16 mouse cellular contexts compared by ENCODE assay signal in the genomic region with DNA sequence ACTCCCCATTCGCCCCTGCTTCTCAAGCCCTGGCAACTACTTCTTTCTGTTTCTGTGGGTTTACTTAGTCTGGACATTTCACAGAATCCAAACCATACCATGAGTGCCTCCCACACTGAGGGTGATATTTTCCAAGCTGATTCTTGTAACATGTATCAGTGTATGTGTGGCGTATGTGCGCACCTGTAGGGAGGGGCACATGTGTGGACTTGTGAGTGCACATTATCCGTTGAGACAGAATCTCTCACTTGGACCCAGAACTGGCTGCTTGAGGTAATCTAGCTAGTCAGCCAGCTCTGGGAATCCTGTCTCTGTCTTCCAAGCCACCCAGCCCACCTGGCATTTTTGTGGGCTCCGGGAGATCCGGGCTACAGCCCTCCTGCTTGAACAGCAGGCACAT. TPM values are rescaled to one million over a fixed set of nuclear protein-coding genes. Genes with fewer than 3 reads are reported as not detected.
DNase-seq lines count a peak whose midpoint lies in the region; ATAC-seq and TF ChIP-seq lines count a peak whose summit lies in the region.
"Had no signal": no experiment of that assay in that cellular context is flagged by ENCODE, and none has a peak within 500 bp of the region (broad histone marks: within the 10 kb centered on the region; RNA-seq: fewer than 3 reads in every experiment).

No protein-coding gene starts in this region.

- no peak for TF ChIP-seq RAD21 in MEL (IDR thresholded peaks at IDR 0.05; ENCODE audit: low read depth, low read length)

- no peaks in the 10 kb centered on the region for H3K36me3 ChIP-seq in forebrain, embryonic 13.5 days (ENCODE audit: poor library complexity, severe bottlenecking)
- H3K36me3 ChIP-seq in forebrain, embryonic 12.5 days (replicated peaks): no peaks in the 10 kb centered on the region
- peaks cover 0 to 24% of the 10 kb centered on the region in 2 experiments; a peak in 2 of 4 replicates for H3K36me3 ChIP-seq in MEL (ENCODE audit: control insufficient read depth in 1 of 2, insufficient read depth in 2 of 2, low read length in 2 of 2)
- no peaks in the 10 kb centered on the region for H3K36me3 ChIP-seq in stomach, embryonic 14.5 days (ENCODE audit: control insufficient read depth, insufficient read depth, low read length)
- H3K36me3 ChIP-seq: limb, embryonic 12.5 days had no signal

- peaks cover 67% of the 10 kb centered on the region for H3K4me1 ChIP-seq in forebrain, embryonic 13.5 days
- peaks cover 51% of the 10 kb centered on the region for H3K4me1 ChIP-seq in forebrain, embryonic 12.5 days
- peaks cover 21 to 24% of the 10 kb centered on the region in 2 experiments for H3K4me1 ChIP-seq in MEL (ENCODE audit: control insufficient read depth in 1 of 2, insufficient read depth in 2 of 2, low read length in 2 of 2)
- H3K4me1 ChIP-seq in stomach, embryonic 14.5 days (ENCODE audit: control insufficient read depth, insufficient read depth, low read length): peaks cover 42% of the 10 kb centered on the region

- DNase-seq in left cerebral cortex, adult 2 months (ENCODE audit: extremely low spot score in 1 of 2, low spot score in 2 of 2): no peak
- DNase-seq in left cerebral cortex, adult 8-10 months (ENCODE audit: low spot score in 2 of 2): no peak
- peak; percentile 66 for DNase-seq in MEL (ENCODE audit: low read depth, low spot score)
- no peak for DNase-seq in spleen, adult 12 weeks (ENCODE audit: low spot score)
- DNase-seq: B cell, adult 2 months; cerebellum, adult 11 months; gastrocnemius, postnatal 10 days; lung, adult 18-20 months; thymus, postnatal 25 days had no signal

- ATAC-seq in forebrain, embryonic 13.5 days: no peak
- no peak for ATAC-seq in forebrain, embryonic 12.5 days (ENCODE audit: low FRiP score)
- no peak for ATAC-seq in stomach, embryonic 14.5 days (ENCODE audit: insufficient number of reproducible peaks, insufficient read depth, low FRiP score, low read depth)
- ATAC-seq: activated CD4-positive, CD25-positive, alpha-beta regulatory T cell, adult 4 months had no signal

- 81% methylated on average over 6 of the region's 6 CpGs for WGBS in forebrain, embryonic 13.5 days
- WGBS in forebrain, embryonic 12.5 days: 88% methylated on average over 6 of the region's 6 CpGs
- WGBS in stomach, embryonic 14.5 days: 75% methylated on average over 6 of the region's 6 CpGs

- H3K9me3 ChIP-seq in forebrain, embryonic 13.5 days (replicated peaks): no peaks in the 10 kb centered on the region
- no peaks in the 10 kb centered on the region for H3K9me3 ChIP-seq in forebrain, embryonic 12.5 days
- H3K9me3 ChIP-seq in MEL (replicated peaks; ENCODE audit: insufficient read depth, low read length): no peaks in the 10 kb centered on the region
- H3K9me3 ChIP-seq in stomach, embryonic 14.5 days (ENCODE audit: control insufficient read depth, low read depth, low read length): no peaks in the 10 kb centered on the region
- H3K9me3 ChIP-seq: limb, embryonic 12.5 days had no signal

- TF ChIP-seq POLR2A in MEL (IDR thresholded peaks at IDR 0.05; ENCODE audit: control insufficient read depth in 1 of 2, insufficient read depth in 1 of 2, low read depth in 1 of 2, low read length in 2 of 2, poor library complexity in 1 of 2): no peak

- no peak overlapping the region for H3K9ac ChIP-seq in forebrain, embryonic 13.5 days
- no peak overlapping the region for H3K9ac ChIP-seq in forebrain, embryonic 12.5 days
- H3K9ac ChIP-seq in MEL (ENCODE audit: control insufficient read depth, low read depth, low read length, poor library complexity, severe bottlenecking): peak overlapping the region; percentile 79
- H3K9ac ChIP-seq in stomach, embryonic 14.5 days (replicated peaks; ENCODE audit: low read depth, low read length): no peak overlapping the region
- H3K9ac ChIP-seq: limb, embryonic 12.5 days had no signal

- TF ChIP-seq CTCF in left cerebral cortex, adult 2 months (IDR thresholded peaks at IDR 0.05): no peak
- no peak for TF ChIP-seq CTCF in MEL (IDR thresholded peaks at IDR 0.05 in 2 of 3, conservative IDR thresholded peaks at IDR 0.05 in 1 of 3; ENCODE audit: control insufficient read depth in 1 of 3, insufficient read depth in 1 of 3, low read depth in 2 of 3, low read length in 3 of 3, poor library complexity in 1 of 3, severe bottlenecking in 1 of 3)

- peaks cover 9% of the 10 kb centered on the region; the same call in 1 of the 2 replicates for H3K27me3 ChIP-seq in forebrain, embryonic 13.5 days
- H3K27me3 ChIP-seq in forebrain, embryonic 12.5 days: peaks cover 18% of the 10 kb centered on the region
- no peaks in the 10 kb centered on the region for H3K27me3 ChIP-seq in MEL (ENCODE audit: control insufficient read depth in 1 of 2, insufficient read depth in 2 of 2, low read length in 2 of 2)
- no peaks in the 10 kb centered on the region for H3K27me3 ChIP-seq in stomach, embryonic 14.5 days (ENCODE audit: control insufficient read depth, insufficient read depth, low read length)
- H3K27me3 ChIP-seq: limb, embryonic 12.5 days had no signal

- no peak overlapping the region for H3K4me3 ChIP-seq in forebrain, embryonic 13.5 days
- no peak overlapping the region for H3K4me3 ChIP-seq in forebrain, embryonic 12.5 days (replicated peaks)
- no peak overlapping the region for H3K4me3 ChIP-seq in left cerebral cortex, adult 2 months
- peak overlapping the region; percentile 73 to 97 for H3K4me3 ChIP-seq in MEL (ENCODE audit: control insufficient read depth in 1 of 2, insufficient read depth in 1 of 2, low read depth in 2 of 2, low read length in 2 of 2)
- H3K4me3 ChIP-seq in stomach, embryonic 14.5 days (ENCODE audit: low read depth, low read length): no peak overlapping the region
- H3K4me3 ChIP-seq: limb, embryonic 12.5 days; myocyte had no signal

- H3K4me2 ChIP-seq in forebrain, embryonic 13.5 days: no peak overlapping the region
- no peak overlapping the region for H3K4me2 ChIP-seq in forebrain, embryonic 12.5 days
- H3K4me2 ChIP-seq in stomach, embryonic 14.5 days (replicated peaks; ENCODE audit: low read depth, low read length): no peak overlapping the region; the same call in 1 of the 2 replicates
- H3K4me2 ChIP-seq: limb, embryonic 12.5 days had no signal

- intact Hi-C loops in left cerebral cortex, adult 2 months (cut with DNase I): loop anchor here (5.0 kb wide), 1 partner anchor 438 kb away; a partner anchor contains a TSS

- peaks cover 24% of the 10 kb centered on the region for H3K79me2 ChIP-seq in MEL (ENCODE audit: control insufficient read depth, insufficient read depth, low read length, poor library complexity)

- TF ChIP-seq EP300 in MEL (IDR thresholded peaks at IDR 0.05; ENCODE audit: low read depth in 1 of 2, low read length in 2 of 2): no peak; a peak in 1 of 4 replicates

- peak overlapping the region; percentile 37; the same call in 1 of the 2 replicates for H3K27ac ChIP-seq in forebrain, embryonic 13.5 days
- no peak overlapping the region for H3K27ac ChIP-seq in forebrain, embryonic 12.5 days
- H3K27ac ChIP-seq in left cerebral cortex, adult 2 months: peak overlapping the region; percentile 96
- H3K27ac ChIP-seq in MEL (ENCODE audit: control insufficient read depth, low read depth, low read length): peak overlapping the region; percentile 78
- H3K27ac ChIP-seq in stomach, embryonic 14.5 days (ENCODE audit: low read length): peak overlapping the region; percentile 69; the same call in 1 of the 2 replicates
- H3K27ac ChIP-seq: limb, embryonic 12.5 days had no signal

TF ChIP-seq in MEL, 35 proteins besides CTCF, POLR2A, EP300 and RAD21:
- TF ChIP-seq SIN3A (IDR thresholded peaks at IDR 0.05; ENCODE audit: low read length): no peak
- peak; percentile 59 for TF ChIP-seq MAZ (IDR thresholded peaks at IDR 0.05; ENCODE audit: low read depth, low read length)
- TF ChIP-seq TCF12 (IDR thresholded peaks at IDR 0.05; ENCODE audit: low read depth, low read length): 0 out of 2 replicates have a peak, but pooled peaks have one; percentile 13
- no peak for TF ChIP-seq ZKSCAN1 (IDR thresholded peaks at IDR 0.05; ENCODE audit: low read depth, low read length)
- 0 out of 2 replicates have a peak, but pooled peaks have one; percentile 23 for TF ChIP-seq NELFE (IDR thresholded peaks at IDR 0.05; ENCODE audit: low read depth, low read length)

RNA-seq across cellular contexts. Expression of a gene that starts 2.5 kb away (rescaled TPM):
- 16.3 and 16.8 TPM in 2 replicates for polyA plus RNA-seq in forebrain, embryonic 13.5 days (2015; fragmentation: Nextera tagmentation; extraction: Ambion mirVana)
- 20.7 and 20.9 TPM in 2 replicates for polyA plus RNA-seq in forebrain, embryonic 12.5 days (2016; fragmentation: Nextera tagmentation; extraction: Ambion mirVana)
- total RNA-seq in left cerebral cortex, adult 2 months (2021): 10 to 100 TPM; 45.0 to 47.7 TPM
- 10 to 100 TPM; 51.9 to 58.1 (median 54.0) TPM for total RNA-seq in left cerebral cortex, adult 8-10 months (2022)
- total RNA-seq in MEL (2012; rRNA removed): 56.6 and 57.0 TPM in 2 replicates
- 100 to 1,000 TPM in 1 of 2 experiments, 10 to 100 TPM in 1; 51.0 to 102 TPM for polyA plus RNA-seq in MEL (2012; ENCODE audit: insufficient read depth in 1 of 2, insufficient read length in 2 of 2, low read depth in 1 of 2, low replicate concordance in 2 of 2, missing spikeins in 1 of 2)
- 34.0 and 35.7 TPM in 2 replicates for polyA plus RNA-seq in stomach, embryonic 14.5 days (2014; fragmentation: Nextera tagmentation; extraction: Ambion mirVana)

RNA-seq across cellular contexts. Expression of a gene that starts 53.6 kb away (rescaled TPM):
- polyA plus RNA-seq in forebrain, embryonic 13.5 days (2015; fragmentation: Nextera tagmentation; extraction: Ambion mirVana): not detected in 2 replicates
- polyA plus RNA-seq in forebrain, embryonic 12.5 days (2016; fragmentation: Nextera tagmentation; extraction: Ambion mirVana): not detected in 2 replicates
- total RNA-seq in left cerebral cortex, adult 2 months (2021): not detected
- total RNA-seq in left cerebral cortex, adult 8-10 months (2022): not detected
- total RNA-seq in MEL (2012; rRNA removed): 0.04 and 0.10 TPM in 2 replicates
- polyA plus RNA-seq in MEL (2012; ENCODE audit: insufficient read depth in 1 of 2, insufficient read length in 2 of 2, low read depth in 1 of 2, low replicate concordance in 2 of 2, missing spikeins in 1 of 2): not detected
- polyA plus RNA-seq in stomach, embryonic 14.5 days (2014; fragmentation: Nextera tagmentation; extraction: Ambion mirVana): not detected in 2 replicates
- total RNA-seq: gastrocnemius, postnatal 10 days; layer of hippocampus, postnatal 36 days had no signal
- polyA plus RNA-seq: limb, embryonic 12.5 days; myocyte had no signal

Comparison
In these comparisons a context has a peak if more than half of its experiments do, and no peak if none do; other contexts are left out.
1. H3K4me3 ChIP-seq: peak in MEL (2 of 2); none in forebrain, embryonic 13.5 days (single experiment), forebrain, embryonic 12.5 days (single experiment), left cerebral cortex, adult 2 months (single experiment) and stomach, embryonic 14.5 days (single experiment).